Mouse (Mus musculus): ENCODE measurements around the gene Tmem262.

- TF ChIP-seq MEF2A (IDR thresholded peaks at IDR 0.05; ENCODE audit: extremely low read depth, insufficient replicate concordance, low read depth, low read length, poor library complexity, severe bottlenecking) (no peak), E2F4 (IDR thresholded peaks at IDR 0.05; ENCODE audit: borderline replicate concordance, low read depth, low read length) (no peak), MAZ (IDR thresholded peaks at IDR 0.05; ENCODE audit: low read depth, low read length) (no peak)
These were observed 22.5 kb downstream of the Tmem262 start for GRCm38 (mm10) chr19:6102169-6102853.

Data from MEL (cell line).